Mouse (Mus musculus) CH12F3 (cell line): ENCODE results near the gene Rara.
"Not testable (repeated sequence)": the region's sequence is repeated elsewhere in the genome, so short reads cannot be mapped to it uniquely, and the experiment has no call there.

Experiments used
- in situ Hi-C: fragments of 300-500 bp; cut with MboI; formaldehyde crosslinking; loops from 2 replicates; pipeline ENCODE4 v1.14.3; 2020; ENCODE audit warnings: low sequenced_read_pairs

The Rara gene

DNA sequence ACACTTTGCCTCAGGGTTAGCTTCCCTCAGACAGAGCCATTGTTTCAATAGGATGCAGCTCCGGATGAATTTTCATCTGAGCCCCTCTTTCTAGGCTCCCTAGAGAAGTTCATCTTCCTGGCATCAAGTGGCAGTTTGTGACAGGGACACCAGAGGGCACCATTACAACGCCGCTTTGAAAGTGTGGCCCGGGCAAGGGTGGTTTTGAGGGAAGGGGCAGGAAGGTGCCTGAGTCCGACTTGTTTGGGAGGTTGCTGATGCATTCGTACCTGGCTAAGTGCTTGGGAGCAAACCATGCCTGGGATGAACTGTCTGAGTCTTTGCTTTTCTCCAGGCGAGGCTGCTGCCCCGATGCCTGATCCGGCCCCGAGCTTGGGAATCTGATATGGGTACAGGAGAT is 5.3 kb upstream of the Rara start:
- in situ Hi-C loops, result not testable (repeated sequence)

DNA sequence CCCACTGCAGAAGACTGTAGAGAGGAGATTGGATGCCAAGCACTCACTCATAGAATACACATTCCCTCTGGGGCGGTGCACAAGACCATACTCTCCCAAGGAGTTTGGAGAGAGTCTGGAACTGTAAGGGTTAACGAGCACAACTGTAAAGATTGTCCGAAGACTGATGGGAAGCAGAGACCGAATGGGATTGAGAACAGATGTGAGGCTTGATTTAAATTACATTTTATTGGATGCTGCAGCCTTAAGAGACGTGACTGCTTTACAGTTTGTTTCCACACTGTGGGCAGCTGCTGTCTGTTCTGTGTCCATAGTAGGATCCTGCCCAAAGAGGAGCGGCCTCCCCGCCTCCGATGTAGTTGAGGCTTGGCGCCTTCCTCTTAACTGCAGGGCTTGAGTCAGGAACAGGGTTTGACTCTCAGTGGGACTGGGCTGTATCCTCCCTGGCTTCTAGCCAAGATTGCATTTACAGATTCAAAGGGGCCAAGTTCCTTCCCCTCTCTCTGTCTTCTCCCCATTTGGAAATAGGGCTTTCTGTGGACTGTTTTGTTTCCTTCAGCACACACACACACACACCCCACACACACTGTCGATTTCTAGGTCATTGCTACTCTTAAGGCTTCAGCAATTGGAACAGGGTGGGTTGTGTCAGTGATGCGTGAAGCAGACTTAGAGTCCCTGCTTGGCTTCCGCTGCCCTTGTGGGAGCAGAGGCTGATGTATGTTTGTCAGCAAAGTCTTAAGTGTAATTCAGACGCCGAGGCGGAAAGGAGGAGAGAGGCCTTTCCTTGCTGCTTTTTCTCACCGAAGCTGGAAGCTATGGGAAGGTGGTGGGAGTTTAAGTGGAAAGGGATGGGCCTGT is 4.5 kb upstream of the Rara start:
- in situ Hi-C loops, result not testable (repeated sequence)

DNA sequence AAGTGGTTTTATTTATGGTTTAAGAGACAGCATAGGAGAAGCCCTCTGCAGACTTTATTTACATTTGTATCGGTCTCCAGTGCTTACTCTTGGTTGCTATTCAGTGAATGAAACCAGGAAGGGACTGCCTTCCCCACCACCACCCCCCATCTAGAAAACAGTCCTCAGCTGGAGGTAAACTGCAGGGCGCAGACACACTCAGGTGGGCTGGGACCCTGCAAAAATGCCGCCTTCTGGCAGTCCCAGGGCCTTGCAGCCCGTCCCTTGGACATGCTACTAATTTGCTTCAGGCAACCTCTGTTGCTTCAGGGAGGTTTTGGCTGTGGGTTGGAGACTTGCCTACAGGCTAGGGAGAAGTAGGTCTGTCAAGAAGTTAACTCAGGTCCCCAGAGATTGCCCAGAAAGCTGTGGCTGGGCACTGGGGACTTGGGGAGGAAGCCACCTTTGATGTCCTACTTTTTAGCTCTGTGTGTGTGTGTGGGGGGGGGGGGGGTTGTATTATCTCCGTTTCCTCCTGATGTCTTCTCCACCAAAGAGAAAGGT is 2.9 kb upstream of the Rara start:
- in situ Hi-C loops, result no loop called here

DNA sequence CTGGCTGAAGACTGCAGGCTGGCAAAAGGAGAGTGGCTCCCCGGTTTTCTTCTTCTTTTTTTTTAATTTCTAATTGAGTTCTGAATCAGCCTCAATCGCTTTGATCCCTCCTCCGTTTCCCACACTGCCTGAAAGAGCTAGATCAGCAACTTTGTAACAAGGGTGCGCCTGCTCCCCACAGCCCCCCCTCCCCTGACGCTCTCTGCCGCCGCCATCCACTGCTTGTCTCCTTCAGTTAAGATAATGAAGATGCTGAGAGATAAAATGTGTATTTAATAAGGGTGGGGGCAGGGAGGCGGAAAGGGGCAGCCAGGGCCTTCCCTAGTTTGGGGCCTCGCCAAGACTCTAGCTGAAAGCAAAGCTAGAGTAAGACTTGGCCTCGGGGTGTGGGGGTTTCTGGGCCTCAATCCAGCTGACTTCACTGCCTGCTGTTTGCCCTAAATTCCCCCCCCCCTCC is 2.3 kb upstream of the Rara start:
- in situ Hi-C loops, result no loop called here

DNA sequence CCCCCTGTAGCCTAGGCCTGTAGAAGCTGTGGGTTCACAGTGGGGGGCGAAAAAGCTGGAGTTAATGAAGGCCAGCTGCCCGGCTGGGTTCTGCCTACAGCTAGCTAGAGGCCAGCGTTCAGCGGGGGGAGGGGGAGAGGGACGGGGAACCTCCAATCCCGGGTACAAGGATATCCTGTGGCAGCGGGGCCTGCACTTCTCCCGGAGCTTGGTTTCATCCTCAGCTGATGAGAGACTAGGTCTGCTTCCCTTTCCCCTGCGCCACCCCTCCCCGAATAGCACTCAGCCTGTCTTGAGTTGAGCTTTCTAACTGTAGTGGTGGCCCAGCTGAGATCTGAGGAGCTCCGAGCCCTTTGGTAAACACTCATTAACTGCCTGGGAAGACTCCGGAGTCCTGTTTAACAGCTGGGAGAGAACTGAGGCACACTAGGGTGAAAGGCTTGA is 1.7 kb upstream of the Rara start:
- in situ Hi-C loops, result no loop called here

DNA sequence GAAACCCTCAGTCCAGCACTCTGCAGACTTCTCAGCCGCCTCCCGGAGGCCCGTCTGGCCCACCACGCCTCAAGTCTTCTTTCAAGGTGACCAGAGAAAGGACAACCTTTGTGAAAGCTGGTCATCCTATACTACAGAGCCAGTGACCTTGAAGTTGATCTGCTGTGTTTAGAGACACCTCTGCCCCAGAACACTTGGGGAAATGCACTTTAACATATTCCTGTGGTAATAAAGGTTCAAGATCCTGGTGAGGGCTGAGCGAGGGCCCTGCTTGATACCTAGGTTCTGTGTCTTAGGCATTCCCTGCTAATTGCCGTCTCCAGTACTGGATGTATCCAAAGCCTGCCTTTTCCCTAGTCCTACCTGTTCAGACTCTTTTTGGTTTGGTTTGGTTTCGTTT is 1.1 kb upstream of the Rara start:
- in situ Hi-C loops, result no loop called here

DNA sequence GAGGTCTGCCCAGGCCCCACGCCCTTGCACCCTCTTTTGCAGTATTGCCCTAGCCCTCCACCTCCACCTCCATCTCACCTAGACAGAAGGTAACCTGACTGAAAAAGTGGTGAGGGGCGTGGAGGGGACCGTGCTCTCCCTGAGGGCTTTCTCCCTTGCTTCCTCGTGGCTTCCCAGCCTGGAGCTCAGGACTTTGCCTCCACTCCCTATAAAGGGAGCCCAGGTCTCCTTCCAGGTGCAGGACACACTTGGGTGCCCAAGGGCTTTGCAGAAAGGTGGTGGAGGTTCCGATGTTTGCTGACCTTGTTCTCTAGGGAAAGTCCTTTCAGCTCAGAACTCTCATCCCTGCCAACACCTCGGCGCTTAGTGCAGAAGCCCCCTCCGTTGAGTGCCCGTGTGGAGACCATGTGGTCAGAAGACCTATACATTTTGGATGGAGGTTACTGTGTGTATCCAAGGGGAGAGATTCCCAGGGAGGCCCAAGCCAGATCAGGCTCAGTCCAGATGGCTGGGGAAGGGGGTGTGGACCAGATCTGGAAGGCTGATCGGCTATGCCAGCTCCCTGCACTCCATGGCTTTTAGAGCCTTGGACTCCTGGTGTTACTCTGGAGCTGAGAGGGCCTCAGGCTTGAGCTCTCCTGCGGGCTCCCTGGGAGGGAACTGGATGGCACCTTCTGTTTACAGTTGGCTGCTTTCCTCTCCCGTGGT is 722 bp downstream of the Rara start:
- in situ Hi-C loops, result no loop called here

DNA sequence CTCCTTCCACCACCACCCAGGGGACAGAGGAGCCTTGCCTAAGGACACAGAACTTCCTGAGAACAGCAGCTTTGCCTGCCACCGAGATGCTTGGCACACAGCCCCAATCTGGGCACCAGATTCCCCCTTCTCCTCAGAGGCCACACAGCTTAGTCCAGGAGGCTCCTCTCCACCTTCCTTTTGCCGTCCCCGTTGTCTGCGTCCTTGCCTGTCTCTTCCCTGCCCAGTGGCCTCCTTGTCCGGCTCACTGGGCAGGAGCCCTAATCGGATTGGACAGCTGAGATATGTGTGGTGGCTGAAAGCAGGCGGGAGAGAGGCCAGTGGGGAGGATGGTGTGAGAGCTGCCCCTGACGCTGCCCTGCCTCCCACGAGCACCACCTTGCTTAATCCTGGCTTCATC is 1.9 kb downstream of the Rara start:
- in situ Hi-C loops, result no loop called here

DNA sequence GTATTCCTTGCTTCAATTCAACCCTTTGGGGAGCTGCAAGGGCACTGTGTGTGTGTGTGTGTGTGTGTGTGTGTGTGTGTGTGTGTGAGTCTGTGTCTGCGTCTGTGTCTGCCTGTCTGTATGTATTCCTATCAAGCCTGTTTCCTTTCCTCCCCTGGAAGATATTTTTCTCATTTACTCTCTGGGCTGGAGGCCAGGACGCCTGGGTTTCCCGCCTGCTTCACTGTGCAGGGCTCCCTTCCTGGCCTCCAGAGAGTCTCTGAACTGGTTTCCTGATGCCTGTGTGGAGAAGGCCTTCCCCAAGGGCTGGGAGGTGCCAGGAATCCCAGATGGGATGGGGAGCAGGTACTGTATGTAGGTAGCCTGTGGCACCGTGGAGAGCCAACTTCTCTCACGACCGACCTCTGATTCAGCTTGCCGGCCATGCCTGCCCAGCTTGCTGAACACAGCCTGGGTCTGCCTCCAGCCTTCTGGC is 2.5 kb downstream of the Rara start:
- in situ Hi-C loops, result no loop called here

DNA sequence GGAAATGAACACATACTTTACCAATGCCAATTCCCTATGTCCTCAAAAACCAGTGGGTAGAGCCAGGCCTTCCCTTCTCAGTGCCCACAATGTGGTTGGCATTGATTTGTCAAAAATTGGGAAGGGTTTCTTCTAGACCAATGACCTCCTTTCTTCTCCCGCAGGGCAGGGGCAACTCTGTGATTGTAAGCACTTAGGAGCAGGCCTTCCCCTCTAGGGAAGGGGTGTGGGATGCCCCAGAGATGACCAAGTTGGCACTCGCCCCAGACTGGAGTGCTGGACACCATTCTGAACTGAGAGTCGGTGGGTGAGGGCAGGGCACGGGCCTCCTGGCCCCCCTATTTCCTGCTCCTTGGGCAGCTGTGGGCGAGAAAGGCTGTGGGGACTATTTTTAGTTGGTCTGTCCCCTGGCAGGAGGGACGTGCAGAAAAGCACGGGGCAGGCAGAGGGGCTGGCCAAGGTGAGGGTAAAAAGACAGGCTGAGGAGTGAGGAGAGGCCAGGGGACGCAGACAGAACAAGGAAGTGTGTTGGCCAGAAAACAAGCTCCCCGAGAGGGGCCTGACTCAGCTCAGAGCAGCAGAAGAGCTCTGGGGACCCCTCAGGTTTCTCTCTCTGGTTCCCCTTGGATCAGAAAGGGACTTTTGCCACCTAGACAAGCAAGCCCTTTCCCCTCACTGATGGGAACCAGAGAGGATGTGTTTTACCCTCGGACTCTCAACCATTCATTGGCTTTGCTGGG is 3.3 kb downstream of the Rara start:
- in situ Hi-C loops, result no loop called here

DNA sequence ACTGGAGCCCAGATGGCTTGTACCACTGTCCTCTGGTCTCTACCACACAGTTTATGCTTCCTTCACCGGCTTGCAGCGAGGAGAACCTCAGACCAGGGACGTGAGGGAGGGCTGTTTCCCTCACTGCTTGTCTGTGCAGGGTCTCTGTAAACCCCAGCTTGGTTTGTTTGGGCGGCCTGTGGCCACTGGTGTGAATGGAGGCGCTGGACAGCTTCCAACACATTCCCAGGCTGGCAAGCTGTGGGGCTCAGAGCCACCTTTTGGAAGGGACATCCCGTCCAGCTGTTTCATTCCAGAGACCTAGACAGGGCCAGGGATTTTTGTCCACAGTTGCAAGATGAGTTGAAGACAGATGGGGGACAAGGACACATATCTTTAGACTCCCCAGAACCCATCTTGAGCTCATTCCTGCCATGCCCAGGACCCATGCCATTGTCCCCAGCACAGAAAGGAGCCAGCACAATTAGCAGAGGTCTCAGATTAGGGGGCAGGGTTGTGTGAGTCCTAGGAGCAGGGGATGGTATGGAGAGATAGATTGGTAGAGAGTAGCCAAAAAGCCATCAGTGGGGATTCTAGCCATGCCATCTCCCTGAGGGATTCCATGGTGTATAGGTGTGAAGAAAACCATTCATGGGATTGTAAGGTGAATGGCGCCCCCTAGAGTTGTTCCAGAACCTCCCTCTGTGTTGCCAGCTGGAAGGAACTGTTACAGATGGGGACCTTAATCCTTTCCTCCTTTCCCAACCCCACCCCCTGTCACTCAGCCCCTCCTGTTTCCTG is 4.1 kb downstream of the Rara start:
- in situ Hi-C loops, result no loop called here

DNA sequence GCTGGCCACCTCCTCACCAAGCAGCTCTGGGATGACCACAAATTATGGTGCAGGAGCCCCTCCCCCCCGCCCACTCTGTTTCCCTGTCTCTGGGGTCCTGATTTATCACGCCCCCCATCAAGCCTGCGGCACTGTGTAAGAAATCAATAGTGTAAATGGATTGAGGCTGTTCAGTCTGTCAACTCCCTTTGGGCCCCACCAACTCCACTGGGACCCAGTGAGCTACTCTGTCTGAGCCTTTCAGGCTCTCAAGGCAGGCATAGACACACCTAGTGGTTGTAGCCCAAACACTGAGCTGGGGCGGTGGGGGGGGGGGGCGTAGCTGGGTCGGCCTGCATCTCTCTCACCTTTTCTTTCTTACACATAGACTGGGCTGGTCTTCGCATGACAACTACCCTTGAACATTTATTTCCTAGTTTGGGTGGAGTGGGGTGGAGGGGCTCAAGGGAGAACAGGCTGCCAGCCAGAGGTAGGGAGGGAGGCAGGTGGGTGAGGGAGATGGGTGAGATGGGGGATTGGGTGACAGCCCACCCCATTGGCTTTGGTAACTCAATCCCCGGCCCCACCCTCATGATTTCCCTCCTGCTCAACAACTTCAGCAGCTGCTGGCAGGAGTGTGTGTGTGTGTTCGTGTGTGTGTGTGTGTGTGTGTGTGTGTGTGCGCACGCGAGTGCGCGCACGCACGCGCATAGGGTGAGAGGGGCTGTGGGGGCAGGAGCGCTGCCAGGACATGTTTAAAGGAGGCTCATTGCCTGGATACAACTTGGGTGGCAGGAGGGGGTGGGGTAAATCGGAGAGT is 4.9 kb downstream of the Rara start:
- in situ Hi-C loops, result no loop called here

DNA sequence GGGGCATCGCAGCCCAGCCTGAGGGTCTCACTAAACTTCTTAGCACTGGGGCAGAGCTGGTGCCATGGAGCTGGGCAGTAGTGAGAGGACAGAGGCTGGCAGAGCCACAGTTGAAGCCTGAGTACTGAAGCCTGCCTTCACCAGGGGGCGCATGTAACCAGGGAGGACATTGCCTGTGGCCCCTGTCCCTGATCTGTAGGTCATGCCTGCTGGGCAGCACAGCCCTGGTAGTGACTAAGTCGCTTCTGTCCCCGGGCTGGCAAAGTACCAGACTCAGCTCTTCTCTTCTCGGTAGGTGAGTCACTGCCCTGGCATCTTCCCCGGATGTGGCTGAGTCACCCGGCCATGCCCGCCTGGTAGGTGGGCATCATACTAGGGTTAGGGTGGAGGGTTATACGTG is 5.5 kb downstream of the Rara start:
- in situ Hi-C loops, result no loop called here

DNA sequence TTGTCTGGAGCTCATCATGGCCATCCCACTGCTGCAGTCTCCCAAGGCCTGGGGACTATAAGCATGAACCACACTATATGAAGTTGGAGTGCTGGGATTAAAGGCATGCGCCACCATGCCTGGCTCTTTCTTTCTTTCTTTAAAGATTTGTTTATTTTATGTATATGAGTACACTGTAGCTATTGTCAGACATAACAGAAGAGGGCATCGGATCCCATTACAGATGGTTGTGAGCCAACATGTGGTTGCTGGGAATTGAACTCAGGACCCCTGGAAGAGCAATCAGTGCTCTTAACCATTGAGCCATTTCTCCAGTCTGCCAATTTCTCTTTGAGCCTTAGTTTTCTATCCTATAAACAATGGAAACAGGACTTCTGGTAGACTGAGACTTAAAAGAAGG is 6.2 kb downstream of the Rara start:
- in situ Hi-C loops, result not testable (repeated sequence)

DNA sequence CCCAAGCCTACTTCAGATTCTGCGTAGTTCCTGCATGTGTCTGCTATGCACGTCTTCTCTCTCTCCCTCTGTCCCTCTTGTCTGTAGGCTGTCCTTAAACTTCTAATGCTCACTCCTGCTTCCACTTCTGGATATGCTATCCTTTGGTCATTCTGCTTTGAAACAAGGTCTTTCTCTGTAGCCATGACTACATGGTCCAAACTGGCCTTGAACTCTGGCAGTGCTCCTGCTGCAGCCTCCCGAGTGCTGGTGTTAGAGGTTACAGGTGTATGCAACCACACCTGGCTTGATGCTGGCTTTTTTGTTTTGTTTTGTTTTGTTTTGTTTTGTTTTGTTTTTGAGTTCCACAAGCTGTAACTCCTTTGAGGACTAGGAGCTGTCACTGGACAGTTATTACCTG is 6.7 kb downstream of the Rara start:
- in situ Hi-C loops, result no loop called here

DNA sequence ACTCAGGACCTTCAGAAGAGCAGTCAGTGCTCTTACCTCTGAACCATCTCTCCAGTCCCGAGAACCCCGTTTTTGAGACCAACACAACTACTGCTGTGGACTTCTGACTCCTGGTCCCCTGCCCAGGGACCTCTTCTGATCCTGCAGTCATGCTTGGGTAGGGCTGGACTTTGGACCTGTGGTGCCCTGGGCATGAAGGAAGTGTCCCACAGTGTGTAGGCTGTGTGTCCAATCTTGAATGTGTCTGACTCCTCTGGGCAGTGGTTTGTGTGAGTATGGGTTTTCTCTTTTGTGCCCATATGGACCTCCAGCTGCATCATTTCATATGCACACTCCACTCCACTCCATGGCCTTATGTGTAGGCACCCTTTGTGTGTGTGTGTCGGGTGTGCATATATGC is 7.5 kb downstream of the Rara start:
- in situ Hi-C loops, result loop anchor here (5.0 kb wide), 1 partner anchor 37 kb away; no protein-coding TSS in a partner anchor

DNA sequence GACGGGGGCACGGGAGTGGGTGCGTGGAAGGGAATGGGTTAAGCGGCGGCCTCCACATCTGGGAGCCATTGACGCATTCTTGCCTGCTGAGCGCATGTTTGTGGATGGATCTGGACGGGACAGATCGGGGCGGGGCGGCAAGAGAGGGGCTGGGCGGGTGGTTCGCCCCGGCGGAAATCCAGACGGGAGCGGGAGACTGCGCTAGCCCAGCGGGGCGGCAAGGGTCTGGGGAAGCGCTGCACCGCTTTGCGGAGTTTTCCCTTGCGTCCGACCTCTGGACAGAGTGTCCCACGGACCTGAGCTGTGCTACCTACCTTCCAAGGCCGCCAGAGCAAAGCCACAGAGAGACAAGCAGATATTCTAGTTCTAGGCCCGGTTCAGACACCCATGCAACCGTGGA is 8.6 kb downstream of the Rara start:
- in situ Hi-C loops, result loop anchor here (5.0 kb wide), 1 partner anchor 36 kb away; no protein-coding TSS in a partner anchor

DNA sequence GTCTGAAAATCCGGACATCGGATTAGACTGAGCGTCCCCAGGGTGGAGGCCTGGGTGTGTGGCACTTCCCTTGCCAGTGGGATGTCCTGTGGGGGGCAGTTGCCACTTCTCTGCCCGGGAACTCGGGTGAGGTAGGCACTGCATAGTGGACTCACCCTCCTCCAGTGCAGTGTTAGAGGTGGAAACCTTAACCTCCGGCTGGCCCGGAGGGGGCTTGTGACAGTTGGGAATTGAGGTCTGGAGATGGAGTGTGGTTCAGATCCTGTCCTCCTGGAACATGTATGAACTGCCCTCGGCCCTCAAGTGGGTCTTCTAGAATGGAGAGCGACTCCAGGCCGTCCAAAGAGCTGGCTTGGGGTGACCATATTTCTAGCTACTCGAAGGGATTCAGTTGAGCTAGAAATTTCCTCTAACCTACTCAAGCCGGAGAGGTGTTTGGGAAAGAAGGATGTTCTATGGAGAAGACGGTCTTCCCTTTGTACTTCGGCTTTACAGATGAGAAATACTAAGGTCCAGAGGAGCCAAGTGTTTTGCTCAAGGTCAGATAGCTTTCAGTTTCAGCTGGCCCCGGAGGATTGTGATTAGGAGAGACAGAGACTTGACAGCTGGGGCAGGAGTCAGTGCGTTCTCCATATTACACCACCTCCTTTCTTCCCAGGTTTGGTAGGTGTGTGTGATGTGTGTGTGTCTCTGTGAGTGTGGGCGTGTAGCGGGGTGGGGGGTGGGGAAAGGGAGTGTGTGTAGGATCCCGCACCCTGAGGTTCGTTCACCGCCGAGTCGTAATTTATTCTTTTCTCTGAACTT is 9.2 kb downstream of the Rara start:
- in situ Hi-C loops, result loop anchor here (5.0 kb wide), 1 partner anchor 35 kb away; no protein-coding TSS in a partner anchor
